Mouse (Mus musculus) CH12.LX (cell line): Measurements from ENCODE around the gene Msx1. TPM values are rescaled to one million over a fixed set of nuclear protein-coding genes. Genes with fewer than 3 reads are reported as not detected.

Experiments
- DNase-seq: peaks from one replicate; pipeline ENCODE4 v3.0.0-alpha.2; 2013; ENCODE audit errors: extremely low read depth
- H3K27ac ChIP-seq: 2 replicates; pipeline ENCODE4 v1.5.1; 2012; ENCODE audit warnings: low read depth, mild to moderate bottlenecking, control low read depth, moderate library complexity; ENCODE audit not compliant: insufficient read depth
- H3K27me3 ChIP-seq: replicated peaks from 2 replicates; pipeline ENCODE3; 2012; ENCODE audit warnings: inconsistent platforms
- H3K36me3 ChIP-seq, 2 experiments: replicated peaks in 1 of 2; 2 replicates each; pipeline versions ENCODE3 to v1.6.1; 2012; ENCODE audit warnings: inconsistent platforms in 1 of 2, low read length in 1 of 2, mild to moderate bottlenecking in 1 of 2, mixed read lengths in 1 of 2, moderate library complexity in 1 of 2; ENCODE audit not compliant: control insufficient read depth in 1 of 2, insufficient read depth in 1 of 2
- H3K4me1 ChIP-seq, 2 experiments: 2 replicates each; pipeline ENCODE4 v1.6.1; 2012; ENCODE audit warnings: inconsistent platforms in 1 of 2, moderate library complexity in 1 of 2; ENCODE audit not compliant: insufficient read depth in 2 of 2, control insufficient read depth in 1 of 2
- H3K4me2 ChIP-seq: 2 replicates; pipeline ENCODE4 v1.6.1; 2012; ENCODE audit warnings: low read depth, mild to moderate bottlenecking, control low read depth; ENCODE audit not compliant: poor library complexity, insufficient read depth, severe bottlenecking
- H3K4me3 ChIP-seq, 3 experiments: fragments of 150-350 bp in 1 of 3; sonication (generic) in 1 of 3; replicated peaks in 1 of 3; 2 replicates each; pipeline versions ENCODE3 to v1.5.1; 2011 to 2012; ENCODE audit warnings: low read depth in 2 of 3, low read length in 2 of 3, mild to moderate bottlenecking in 2 of 3, moderate library complexity in 2 of 3, control low read depth in 1 of 3, improper control_type of control experiment in 1 of 3, inconsistent platforms in 1 of 3, mixed read lengths in 1 of 3; ENCODE audit not compliant: poor library complexity in 1 of 3
- H3K79me2 ChIP-seq: replicated peaks from 2 replicates; pipeline ENCODE4 v1.6.1; 2012; ENCODE audit warnings: mild to moderate bottlenecking, moderate library complexity; ENCODE audit not compliant: control insufficient read depth, poor library complexity, insufficient read depth, severe bottlenecking; ENCODE audit errors: extremely low read depth
- H3K9ac ChIP-seq: 2 replicates; pipeline ENCODE4 v1.6.1; 2012; ENCODE audit warnings: low read depth, mild to moderate bottlenecking, control low read depth, moderate library complexity; ENCODE audit not compliant: insufficient read depth
- H3K9me3 ChIP-seq: replicated peaks from 2 replicates; pipeline ENCODE3; 2012; ENCODE audit warnings: low read length, inconsistent platforms, mixed read lengths
- E2F4 ChIP-seq: IDR thresholded peaks from 2 replicates; pipeline ENCODE4 v1.6.1; 2011; ENCODE audit warnings: low read depth, low read length, improper control_type of control experiment; ENCODE audit not compliant: insufficient replicate concordance
- ELF1 ChIP-seq: IDR thresholded peaks from 2 replicates; pipeline ENCODE4 v1.6.1; 2014; ENCODE audit warnings: low read depth, mild to moderate bottlenecking, inconsistent platforms, low read length, improper control_type of control experiment
- ETS1 ChIP-seq: conservative IDR thresholded peaks from 2 replicates; pipeline ENCODE4 v1.6.1; 2012; ENCODE audit warnings: low read depth, mild to moderate bottlenecking, inconsistent platforms, low read length, improper control_type of control experiment, moderate library complexity
- HCFC1 ChIP-seq: IDR thresholded peaks from 2 replicates; pipeline ENCODE4 v1.6.1; 2012; ENCODE audit warnings: low read depth, mild to moderate bottlenecking, inconsistent platforms, low read length, improper control_type of control experiment
- IRF4 ChIP-seq: IDR thresholded peaks from 2 replicates; pipeline ENCODE4 v1.6.1; 2014; ENCODE audit warnings: low read depth, mild to moderate bottlenecking, inconsistent platforms, low read length, improper control_type of control experiment
- JUN ChIP-seq: IDR thresholded peaks from 2 replicates; pipeline ENCODE4 v1.6.1; 2011; ENCODE audit warnings: low read depth, mild to moderate bottlenecking, low read length, improper control_type of control experiment, moderate library complexity; ENCODE audit not compliant: insufficient read depth
- KAT2A ChIP-seq: IDR thresholded peaks from 2 replicates; pipeline ENCODE4 v1.6.1; 2012; ENCODE audit warnings: low read length, improper control_type of control experiment, inconsistent platforms; ENCODE audit not compliant: insufficient replicate concordance
- MAFK ChIP-seq: IDR thresholded peaks from 2 replicates; pipeline ENCODE4 v1.6.1; 2011; ENCODE audit warnings: low read length, improper control_type of control experiment; ENCODE audit not compliant: insufficient replicate concordance
- MAX ChIP-seq: IDR thresholded peaks from 2 replicates; pipeline ENCODE4 v1.6.1; 2011; ENCODE audit warnings: low read length, improper control_type of control experiment
- MAZ ChIP-seq: IDR thresholded peaks from 2 replicates; pipeline ENCODE4 v1.6.1; 2012; ENCODE audit warnings: low read depth, mild to moderate bottlenecking, inconsistent platforms, low read length, improper control_type of control experiment, moderate library complexity
- MEF2A ChIP-seq: IDR thresholded peaks from 2 replicates; pipeline ENCODE4 v1.6.1; 2014; ENCODE audit warnings: low read depth, mild to moderate bottlenecking, inconsistent platforms, low read length, improper control_type of control experiment, borderline replicate concordance
- MXI1 ChIP-seq: IDR thresholded peaks from 2 replicates; pipeline ENCODE4 v1.6.1; 2011; ENCODE audit warnings: mild to moderate bottlenecking, low read depth, low read length, improper control_type of control experiment
- PAX5 ChIP-seq: IDR thresholded peaks from 2 replicates; pipeline ENCODE4 v1.6.1; 2012; ENCODE audit warnings: low read length, inconsistent platforms, mixed read lengths
- SIN3A ChIP-seq: IDR thresholded peaks from 2 replicates; pipeline ENCODE4 v1.6.1; 2012; ENCODE audit warnings: low read length, improper control_type of control experiment, inconsistent platforms
- SMC3 ChIP-seq: IDR thresholded peaks from 2 replicates; pipeline ENCODE4 v1.6.1; 2011; ENCODE audit warnings: low read depth, low read length, improper control_type of control experiment
- TBP ChIP-seq: conservative IDR thresholded peaks from 2 replicates; pipeline ENCODE4 v1.6.1; 2011; ENCODE audit warnings: low read depth, low read length, improper control_type of control experiment
- USF1 ChIP-seq: IDR thresholded peaks from 2 replicates; pipeline ENCODE4 v1.6.1; 2014; ENCODE audit warnings: low read depth, mild to moderate bottlenecking, inconsistent platforms, low read length, improper control_type of control experiment
- USF2 ChIP-seq: conservative IDR thresholded peaks from 2 replicates; pipeline ENCODE4 v1.6.1; 2011; ENCODE audit warnings: low read depth, low read length, improper control_type of control experiment
- ZMIZ1 ChIP-seq: IDR thresholded peaks from 2 replicates; pipeline ENCODE4 v1.6.1; 2012; ENCODE audit warnings: low read depth, mild to moderate bottlenecking, inconsistent platforms, low read length, improper control_type of control experiment
- ZNF384 ChIP-seq: IDR thresholded peaks from 2 replicates; pipeline ENCODE4 v1.6.1; 2012; ENCODE audit warnings: low read depth, low read length, improper control_type of control experiment, inconsistent platforms
- dilution Hi-C: fragments of 300-500 bp; cut with MboI; formaldehyde crosslinking; loops from 2 replicates; pipeline ENCODE4 v1.14.3; 2020; ENCODE audit warnings: low sequenced_read_pairs; ENCODE audit not compliant: extremely low pct_unique_long_range_greater_than_20kb, extremely low pct_ligation_motif_present
- in situ Hi-C: fragments of 300-500 bp; cut with MboI; formaldehyde crosslinking; loops from 3 replicates; pipeline ENCODE4 v1.14.3; 2019; ENCODE audit warnings: low sequenced_read_pairs, low pct_ligation_motif_present, low pct_unique_long_range_greater_than_20kb, mixed read lengths
- polyA plus RNA-seq: library from polyadenylated mRNA; unstranded; fragments of >175 nt; gene quantifications from 2 replicates; pipeline ENCODE4 v1.2.1, GENCODE M21; 2012; ENCODE audit warnings: low read depth; ENCODE audit not compliant: insufficient read length
- total RNA-seq, 2 experiments: library from RNA; depleted of rRNA; stranded (reverse); fragments of 300-350 nt in 1 of 2; fragments of >200 nt in 1 of 2; gene quantifications; 2 replicates each; pipeline ENCODE4 v1.2.3; 2012 to 2014

The Msx1 gene
- total and polyA plus RNA-seq, 3 experiments, result not detected

DNA sequence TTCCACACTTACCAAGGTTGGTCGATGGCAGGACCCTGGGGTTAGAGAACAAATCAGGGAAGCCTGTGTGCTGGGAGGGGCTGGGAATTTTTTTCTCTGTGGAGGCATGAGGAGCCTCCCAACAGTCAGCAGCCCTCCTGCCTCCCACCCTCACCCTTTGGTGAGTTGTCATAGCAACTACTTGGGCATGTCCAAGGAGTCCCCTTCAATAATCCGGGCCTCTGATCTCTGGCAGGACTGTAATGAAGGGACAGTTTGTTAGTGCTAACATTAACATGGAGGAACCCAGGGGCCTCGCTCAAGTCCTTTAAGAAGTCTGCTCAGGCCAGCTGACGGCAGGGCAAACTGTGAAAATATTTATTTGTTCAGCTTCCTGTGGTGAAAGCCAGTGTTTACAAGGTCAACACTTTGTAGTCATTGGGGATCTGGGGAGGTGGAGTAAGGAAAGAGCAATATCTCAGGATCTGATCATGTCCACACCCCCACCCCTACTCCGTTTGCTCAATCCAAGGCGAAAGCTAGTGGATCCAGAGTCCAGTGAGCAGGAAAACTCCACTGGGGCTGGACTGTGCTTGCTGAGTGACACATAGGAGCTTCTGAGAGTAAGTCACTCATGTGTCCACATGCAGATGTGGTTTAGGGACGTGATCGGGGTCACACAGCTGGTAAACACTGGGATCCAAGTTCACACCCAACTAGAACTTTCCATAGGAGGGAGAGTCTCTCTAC lies 24.8 kb upstream of the Msx1 start:
- Histone ChIP-seq H3K27ac (no peak overlapping the region), H3K9me3 (peaks cover 6% of the 10 kb centered on the region), H3K4me2 (no peak overlapping the region), H3K9ac (no peak overlapping the region), H3K4me3 (no peak overlapping the region), H3K4me1 (no peaks in the 10 kb centered on the region), H3K27me3 (peaks cover 47% of the 10 kb centered on the region), H3K79me2 (no peaks in the 10 kb centered on the region), H3K36me3 (no peaks in the 10 kb centered on the region)
- in situ Hi-C loops (no loop called here), dilution Hi-C loops (no loop called here)
- DNase-seq, result no peak
- TF ChIP-seq MAX (no peak), HCFC1 (no peak), ZMIZ1 (no peak), MAFK (no peak), USF2 (no peak), MXI1 (no peak)

DNA sequence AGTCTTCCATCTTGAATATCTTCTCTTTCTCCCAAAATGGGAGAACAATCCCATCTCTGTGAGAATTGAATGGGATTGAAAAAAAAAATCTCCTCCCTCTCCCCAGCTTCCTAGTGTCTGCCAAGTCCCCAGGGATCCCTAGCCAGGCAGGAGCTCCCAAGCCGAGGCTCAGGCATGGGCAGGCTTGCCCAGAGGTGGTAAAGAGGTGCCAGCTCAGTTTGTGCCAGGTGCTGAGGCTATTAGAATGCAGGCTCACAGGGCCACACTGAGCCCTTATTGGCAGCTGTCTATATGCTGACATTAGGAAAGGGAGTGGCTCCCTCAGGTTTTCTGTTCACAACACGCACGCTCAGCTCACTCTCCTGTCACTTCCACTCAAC lies 11.9 kb upstream of the Msx1 start:
- Histone ChIP-seq H3K4me1 (no peaks in the 10 kb centered on the region), H3K27ac (no peak overlapping the region), H3K9me3 (no peaks in the 10 kb centered on the region), H3K27me3 (peaks cover 75% of the 10 kb centered on the region), H3K4me2 (no peak overlapping the region), H3K4me3 (no peak overlapping the region), H3K79me2 (no peaks in the 10 kb centered on the region), H3K36me3 (no peaks in the 10 kb centered on the region), H3K9ac (no peak overlapping the region)
- no peak for DNase-seq
- dilution Hi-C loops, result no loop called here
- TF ChIP-seq SMC3, result no peak
- TF ChIP-seq TBP, result no peak
- TF ChIP-seq E2F4, result no peak
- no peak for TF ChIP-seq USF2
- no peak for TF ChIP-seq KAT2A
- TF ChIP-seq JUN, result no peak
- TF ChIP-seq ELF1, result no peak
- no peak for TF ChIP-seq IRF4
- no peak for TF ChIP-seq MEF2A
- TF ChIP-seq USF1, result no peak
- no peak for TF ChIP-seq MAZ
- TF ChIP-seq MAFK, result no peak
- TF ChIP-seq PAX5, result no peak
- TF ChIP-seq SIN3A, result no peak
- no peak for TF ChIP-seq ZMIZ1
- no peak for TF ChIP-seq ETS1
- no peak for TF ChIP-seq ZNF384
- no peak for TF ChIP-seq MAX
- in situ Hi-C loops, result no loop called here
